Mouse (Mus musculus) midbrain, embryonic 12.5 days (tissue): ENCODE results near the gene Smim13. TPM values are rescaled to one million over a fixed set of nuclear protein-coding genes. Genes with fewer than 3 reads are reported as not detected.
"Not testable (repeated sequence)": the region's sequence is repeated elsewhere in the genome, so short reads cannot be mapped to it uniquely, and the experiment has no call there.

Experiments
- ATAC-seq: fragments of 200-750 bp; cut with Nextera tagmentation; 2 replicates; pipeline ENCODE4 v1.8.0; 2017; ENCODE audit warnings: low read depth, moderate TSS enrichment, moderate library complexity; ENCODE audit not compliant: low FRiP score
- H3K27ac ChIP-seq: fragments of 300-500 bp; sonication (generic); replicated peaks from 2 replicates; pipeline ENCODE4 v1.5.1; 2016; ENCODE audit warnings: mild to moderate bottlenecking
- H3K27me3 ChIP-seq: fragments of 300-500 bp; sonication (generic); 2 replicates; pipeline ENCODE4 v1.6.1; 2016; ENCODE audit warnings: mild to moderate bottlenecking
- H3K36me3 ChIP-seq: fragments of 300-500 bp; sonication (generic); 2 replicates; pipeline ENCODE4 v1.6.1; 2016
- H3K4me1 ChIP-seq: fragments of 300-500 bp; sonication (generic); 2 replicates; pipeline ENCODE4 v1.6.1; 2016
- H3K4me2 ChIP-seq: fragments of 300-500 bp; sonication (generic); replicated peaks from 2 replicates; pipeline ENCODE4 v1.6.1; 2016; ENCODE audit warnings: mild to moderate bottlenecking, moderate library complexity
- H3K4me3 ChIP-seq: fragments of 300-500 bp; sonication (generic); 2 replicates; pipeline ENCODE4 v1.5.1; 2016; ENCODE audit warnings: mild to moderate bottlenecking
- H3K9ac ChIP-seq: fragments of 300-500 bp; sonication (generic); replicated peaks from 2 replicates; pipeline ENCODE4 v1.6.1; 2016; ENCODE audit warnings: mild to moderate bottlenecking, moderate library complexity
- H3K9me3 ChIP-seq: fragments of 300-500 bp; sonication (generic); 2 replicates; pipeline ENCODE4 v1.6.1; 2016; ENCODE audit warnings: mild to moderate bottlenecking
- WGBS: fragments of 180-500 bp; shearing (Covaris S2); methylation state at CpG from one replicate; pipeline ENCODE4 v1.1.7; 2016; 5-methylcytosine and 5-hydroxymethylcytosine counted together
- polyA plus RNA-seq: library from polyadenylated mRNA; unstranded; fragments of >200 nt; fragmentation: Nextera tagmentation; extraction: Ambion mirVana; gene quantifications from 2 replicates; pipeline ENCODE4 v1.2.1, GENCODE M21; 2016

The Smim13 gene
- polyA plus RNA-seq, 1 experiment from 2014 or later = 16.5 TPM

DNA sequence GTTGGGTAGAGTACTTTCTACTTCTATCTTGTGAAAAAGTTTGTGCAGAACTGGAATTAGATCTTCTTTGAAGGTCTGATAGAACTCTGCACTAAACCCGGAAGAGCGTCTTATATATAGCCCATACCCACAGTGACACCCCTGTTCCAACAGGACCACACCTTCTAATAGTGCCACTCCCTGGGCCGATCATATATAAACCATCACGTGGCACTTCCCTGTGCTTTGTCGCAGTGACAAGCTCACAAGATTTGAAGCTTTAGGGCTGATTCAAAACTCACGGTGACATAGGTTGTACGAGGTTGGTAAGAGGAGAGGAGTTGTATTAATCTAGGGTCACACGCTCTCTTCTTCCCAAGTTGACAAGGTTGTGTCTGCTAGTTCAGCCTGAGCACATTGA lies 12.0 kb downstream of the Smim13 start:
- not testable (repeated sequence) for H3K4me1 ChIP-seq, H3K9me3 ChIP-seq, H3K4me3 ChIP-seq, H3K27me3 ChIP-seq, ATAC-seq, H3K9ac ChIP-seq, H3K27ac ChIP-seq, H3K4me2 ChIP-seq, H3K36me3 ChIP-seq
- WGBS = 97% methylated on average over 8 of the region's 8 CpGs

DNA sequence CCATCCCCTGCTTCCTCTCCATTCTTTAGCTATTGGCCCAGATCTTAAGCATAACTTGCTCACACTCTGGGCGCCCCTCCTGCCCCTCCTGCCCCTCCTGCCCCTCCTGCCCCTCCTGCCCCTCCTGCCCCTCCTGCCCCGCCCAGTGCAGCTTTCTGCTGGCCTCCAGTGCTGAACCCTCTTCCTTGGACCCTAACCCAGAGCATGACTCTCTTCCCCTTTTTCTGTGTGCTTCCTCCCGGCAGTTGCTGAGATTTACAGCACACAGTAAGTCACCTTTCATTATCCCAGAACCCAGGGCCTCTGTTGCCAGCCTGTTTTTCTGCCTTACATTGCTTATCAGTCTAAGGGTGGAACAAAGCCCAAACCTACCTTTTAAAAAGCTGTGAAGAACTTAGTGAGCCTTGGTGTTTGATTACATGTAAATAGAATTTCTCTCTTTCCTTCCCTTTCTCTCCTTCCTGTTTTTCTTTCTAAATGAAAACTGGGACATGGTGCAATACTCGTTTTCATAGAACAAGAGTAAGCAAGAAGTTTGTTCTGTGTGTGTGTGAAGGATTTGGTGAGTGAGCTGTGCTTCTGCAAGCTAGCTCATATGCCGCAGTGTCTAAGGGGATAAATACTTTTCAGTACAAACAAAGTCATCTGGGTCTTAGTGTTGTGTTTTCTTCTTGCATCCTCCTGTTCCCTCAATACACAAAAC lies 13.8 kb downstream of the Smim13 start:
- no peaks in the 10 kb centered on the region for H3K9me3 ChIP-seq
- H3K36me3 ChIP-seq = no peaks in the 10 kb centered on the region

DNA sequence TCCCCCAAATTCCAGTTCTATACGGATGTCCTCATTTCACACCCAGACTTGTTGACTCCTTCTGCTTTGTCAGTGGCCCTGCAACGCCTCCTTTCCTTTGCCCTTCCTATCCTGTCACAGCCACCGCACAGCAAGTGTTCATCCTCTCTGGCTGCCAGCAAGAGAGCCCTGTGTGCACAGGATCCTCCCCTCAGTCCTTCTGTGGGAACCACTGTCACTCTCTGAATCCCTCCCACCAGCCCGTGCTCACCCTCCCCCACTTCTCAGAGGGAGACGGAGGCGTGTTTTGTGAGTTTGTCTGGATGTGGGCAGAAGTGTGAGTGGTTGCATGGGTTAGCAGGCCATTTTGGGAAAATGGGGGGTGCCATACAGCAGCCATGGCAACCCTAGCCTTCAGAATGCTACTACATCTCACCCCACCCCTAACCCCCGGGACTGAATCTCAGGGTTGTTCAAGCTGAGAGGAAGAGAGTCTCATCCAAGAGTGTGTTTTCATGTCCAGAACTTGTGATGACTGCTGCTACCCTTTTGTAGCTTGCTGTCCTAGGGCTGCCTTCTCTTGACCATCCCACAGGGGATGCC lies 18.3 kb downstream of the Smim13 start:
- Histone ChIP-seq H3K4me1 (0 out of 2 replicates have a peak, but pooled peaks cover 5% of the 10 kb centered on the region), H3K4me2 (no peak overlapping the region), H3K4me3 (no peak overlapping the region), H3K9me3 (no peaks in the 10 kb centered on the region), H3K36me3 (no peaks in the 10 kb centered on the region), H3K9ac (no peak overlapping the region), H3K27ac (no peak overlapping the region), H3K27me3 (no peaks in the 10 kb centered on the region)
- no peak for ATAC-seq
- 36% methylated on average over 7 of the region's 7 CpGs for WGBS

More for the DNA sequence above, 13.8 kb downstream of the Smim13 start:
- no peak overlapping the region for H3K9ac ChIP-seq
- WGBS = 91% methylated on average over 5 of the region's 5 CpGs
- H3K27ac ChIP-seq = no peak overlapping the region
- 0 out of 2 replicates have a peak, but pooled peaks cover 5% of the 10 kb centered on the region for H3K4me1 ChIP-seq
- ATAC-seq = no peak
- H3K4me2 ChIP-seq = no peak overlapping the region
- no peak overlapping the region for H3K4me3 ChIP-seq
- no peaks in the 10 kb centered on the region for H3K27me3 ChIP-seq

DNA sequence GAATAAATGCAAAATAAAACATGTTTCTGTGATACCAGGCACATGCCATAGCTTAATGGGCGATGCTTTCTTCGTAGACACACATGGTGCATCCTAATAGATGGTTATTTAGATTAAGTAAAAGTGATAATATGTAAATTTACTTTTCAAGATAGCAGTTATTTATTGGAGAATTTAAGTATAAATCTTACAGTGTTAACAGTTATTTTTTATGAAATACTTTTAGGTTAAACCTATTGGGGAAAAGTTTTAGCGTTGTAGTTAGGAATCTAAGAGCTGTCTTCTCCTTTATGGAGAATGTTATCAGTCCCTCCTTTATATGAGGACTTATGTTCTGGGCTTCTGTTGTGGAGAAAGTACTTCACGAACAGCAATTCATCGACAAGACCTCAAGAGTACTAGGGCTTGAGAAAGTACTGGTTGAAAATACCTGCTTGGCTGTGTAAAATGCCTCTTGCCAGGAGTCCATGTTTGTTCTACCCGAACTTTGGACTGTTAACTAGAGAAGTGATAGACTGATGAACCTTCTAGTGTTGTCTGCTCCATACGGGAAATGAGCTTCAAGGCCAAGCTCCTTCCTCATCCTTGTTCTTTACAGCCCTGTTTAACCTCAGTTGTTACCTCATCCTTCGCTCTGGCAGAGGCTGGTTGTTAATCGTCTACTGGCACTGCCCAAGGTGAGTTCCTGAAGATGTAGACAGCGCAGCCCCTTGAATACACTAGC lies 24.4 kb downstream of the Smim13 start, which contains the start of gene Gm17364:
Gene Gm17364 (minus strand): TSS at position 51 of the 724 bp plus-strand sequence.
- Histone ChIP-seq H3K9me3 (no peaks in the 10 kb centered on the region), H3K4me2 (no peak within 1 kb of the TSS), H3K4me1 (no peaks in the 10 kb centered on the region), H3K9ac (no peak within 1 kb of the TSS), H3K4me3 (no peak within 1 kb of the TSS), H3K27me3 (no peaks in the 10 kb centered on the region), H3K27ac (no peak within 1 kb of the TSS), H3K36me3 (no peaks in the 10 kb centered on the region)
- 93% methylated on average over 10 of the region's 10 CpGs for WGBS
- no peak for ATAC-seq

DNA sequence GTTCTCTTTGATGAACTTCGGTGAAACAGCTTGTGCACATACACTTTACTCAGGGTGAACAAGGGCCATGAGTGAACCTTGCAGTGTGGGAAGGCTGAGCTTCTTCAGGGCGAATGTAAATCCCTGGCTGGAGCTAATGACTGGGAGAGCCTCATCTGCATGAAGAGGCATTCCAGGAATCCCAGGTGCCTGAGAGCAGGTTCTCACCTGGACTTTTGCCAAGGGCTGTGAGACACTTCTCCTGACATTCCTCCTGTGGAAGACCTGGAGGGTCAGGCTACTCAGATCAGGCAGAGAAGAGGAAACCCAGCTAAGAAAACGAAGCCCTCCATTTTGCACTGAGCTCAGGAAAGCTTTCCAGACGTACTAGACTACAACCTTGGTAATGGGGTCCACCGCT lies 31.1 kb downstream of the Smim13 start:
- ATAC-seq = no peak
- Histone ChIP-seq H3K36me3 (no peaks in the 10 kb centered on the region), H3K9ac (no peak overlapping the region), H3K9me3 (no peaks in the 10 kb centered on the region), H3K4me3 (no peak overlapping the region), H3K27me3 (no peaks in the 10 kb centered on the region), H3K27ac (no peak overlapping the region), H3K4me1 (no peaks in the 10 kb centered on the region), H3K4me2 (no peak overlapping the region)
- 78% methylated on average over 5 of the region's 5 CpGs for WGBS

DNA sequence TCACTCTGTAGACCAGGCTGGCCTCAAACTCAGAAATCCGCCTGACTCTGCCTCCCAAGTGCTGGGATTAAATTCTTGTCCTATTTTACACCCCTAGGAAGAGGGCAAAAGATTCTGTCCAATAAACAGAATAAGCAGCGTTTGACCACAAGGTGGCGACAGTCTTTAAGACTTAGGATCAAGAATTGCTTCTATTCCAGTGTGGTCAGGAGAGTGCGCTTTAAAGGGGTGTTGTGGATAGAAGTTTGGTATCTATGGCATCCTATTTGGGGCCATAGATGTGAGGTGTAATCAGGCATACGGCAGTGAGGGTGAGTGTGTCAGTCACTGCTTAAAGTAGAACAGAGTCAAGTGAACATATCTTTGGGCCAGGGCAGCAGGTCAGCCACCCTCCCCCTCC lies 33.6 kb downstream of the Smim13 start:
- Histone ChIP-seq H3K9ac (no peak overlapping the region), H3K27ac (no peak overlapping the region), H3K36me3 (no peaks in the 10 kb centered on the region), H3K4me2 (no peak overlapping the region), H3K9me3 (no peaks in the 10 kb centered on the region), H3K4me3 (no peak overlapping the region), H3K4me1 (no peaks in the 10 kb centered on the region), H3K27me3 (no peaks in the 10 kb centered on the region)
- 0 out of 2 replicates have a peak, but pooled peaks have one; percentile 23 for ATAC-seq
- 33% methylated on average over 5 of the region's 5 CpGs for WGBS

DNA sequence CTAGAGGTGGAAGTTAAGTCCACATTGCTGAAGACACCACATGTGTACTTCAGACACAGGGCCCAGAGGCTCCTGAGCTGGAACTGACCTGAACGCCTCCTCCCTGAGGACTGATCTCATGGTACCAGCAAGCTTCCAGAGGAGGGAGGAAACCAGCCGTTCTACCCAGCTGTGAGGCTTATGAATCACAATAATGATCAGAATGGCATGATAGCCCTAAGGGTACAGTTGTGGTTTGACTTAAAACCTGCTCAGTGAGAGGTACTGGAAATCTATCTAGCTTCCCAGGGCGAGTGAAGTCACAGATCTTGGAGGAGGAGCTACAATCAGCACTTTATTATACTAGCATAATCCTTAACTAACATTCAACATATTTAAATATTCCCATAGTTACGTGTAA lies 35.8 kb downstream of the Smim13 start:
- H3K9ac ChIP-seq = no peak overlapping the region
- no peak overlapping the region for H3K4me2 ChIP-seq
- no peak overlapping the region for H3K27ac ChIP-seq
- no peaks in the 10 kb centered on the region for H3K4me1 ChIP-seq
- H3K36me3 ChIP-seq = no peaks in the 10 kb centered on the region
- H3K9me3 ChIP-seq = no peaks in the 10 kb centered on the region
- H3K27me3 ChIP-seq = no peaks in the 10 kb centered on the region
- H3K4me3 ChIP-seq = no peak overlapping the region
- ATAC-seq = no peak
- WGBS = 87% methylated on average over 4 of the region's 4 CpGs

DNA sequence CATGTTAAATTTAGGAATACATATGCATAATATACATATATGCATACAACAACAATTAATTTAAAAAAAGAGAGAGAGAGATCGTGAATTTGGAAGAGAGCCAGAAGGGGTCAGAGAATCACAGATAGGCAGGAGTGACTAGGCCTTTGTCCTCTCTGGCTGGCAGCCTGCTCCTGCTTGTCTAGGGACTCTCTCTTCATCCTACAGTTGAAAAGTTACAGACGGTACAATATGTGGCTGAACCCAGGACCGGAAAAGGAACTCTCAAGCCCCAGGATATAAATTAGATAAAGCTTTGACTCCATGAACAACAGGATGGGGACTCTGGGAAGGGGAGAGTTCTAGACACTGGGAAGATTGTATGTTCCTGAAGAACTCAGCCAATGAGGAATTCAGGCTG lies 36.6 kb downstream of the Smim13 start:
- Histone ChIP-seq H3K4me3 (no peak overlapping the region), H3K27ac (no peak overlapping the region), H3K9ac (no peak overlapping the region), H3K4me2 (no peak overlapping the region), H3K9me3 (no peaks in the 10 kb centered on the region), H3K27me3 (no peaks in the 10 kb centered on the region), H3K4me1 (no peaks in the 10 kb centered on the region), H3K36me3 (no peaks in the 10 kb centered on the region)
- WGBS = 86% methylated on average over 3 of the region's 3 CpGs
- ATAC-seq = no peak

DNA sequence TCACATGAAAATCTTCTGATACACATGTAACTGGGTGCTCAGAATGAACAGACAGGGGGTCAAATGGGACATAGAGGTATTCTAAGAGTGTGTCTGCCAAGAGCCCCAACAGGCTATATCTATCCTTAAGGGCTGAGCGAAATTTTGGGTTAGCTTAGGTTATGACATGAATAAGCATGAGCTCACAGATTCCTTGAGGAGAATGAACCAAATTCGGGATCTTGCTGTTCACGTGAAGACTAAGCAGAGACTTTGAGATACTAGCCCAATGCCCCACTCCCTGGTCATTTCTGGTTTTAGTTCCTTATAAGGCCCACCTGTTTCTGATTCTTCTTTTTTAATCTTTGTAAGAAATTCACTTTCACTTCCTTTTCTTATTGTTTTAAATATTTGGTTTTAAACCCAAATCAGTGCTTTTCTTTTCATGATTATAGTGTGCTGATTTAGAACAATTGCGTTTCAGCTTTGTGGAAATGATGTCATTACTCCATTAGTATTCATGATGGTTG lies 41.9 kb downstream of the Smim13 start:
- H3K4me2 ChIP-seq = no peak overlapping the region
- H3K4me3 ChIP-seq = no peak overlapping the region
- no peaks in the 10 kb centered on the region for H3K4me1 ChIP-seq
- ATAC-seq = no peak
- WGBS = 90% methylated on average over 4 of the region's 4 CpGs
- no peak overlapping the region for H3K27ac ChIP-seq
- H3K9me3 ChIP-seq = no peaks in the 10 kb centered on the region
- no peak overlapping the region for H3K9ac ChIP-seq
- no peaks in the 10 kb centered on the region for H3K36me3 ChIP-seq
- no peaks in the 10 kb centered on the region for H3K27me3 ChIP-seq

DNA sequence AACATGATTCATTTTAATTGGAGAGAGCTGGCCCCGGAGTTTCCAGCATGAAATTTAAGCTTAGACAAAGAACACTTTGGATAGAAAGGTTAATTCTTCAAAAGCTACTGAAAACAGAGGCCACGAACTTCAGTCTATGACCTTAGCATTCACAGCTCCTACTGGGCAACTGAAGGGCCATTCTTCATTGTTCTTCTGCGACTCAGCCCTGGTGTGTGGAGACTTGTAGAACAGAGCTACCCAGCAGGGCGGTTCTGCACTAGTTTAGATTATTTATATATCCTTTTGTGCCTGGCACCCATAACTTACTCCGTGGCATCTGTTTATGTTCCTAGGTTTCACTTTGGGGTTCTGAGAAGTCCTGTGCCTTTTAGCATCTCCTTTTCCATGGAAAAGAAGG lies 44.0 kb downstream of the Smim13 start:
- no peaks in the 10 kb centered on the region for H3K9me3 ChIP-seq
- H3K9ac ChIP-seq = no peak overlapping the region
- no peak for ATAC-seq
- no peak overlapping the region for H3K27ac ChIP-seq
- H3K36me3 ChIP-seq = no peaks in the 10 kb centered on the region
- H3K4me3 ChIP-seq = no peak overlapping the region
- H3K4me1 ChIP-seq = no peaks in the 10 kb centered on the region
- WGBS = 51% methylated on average over 5 of the region's 5 CpGs
- H3K4me2 ChIP-seq = no peak overlapping the region
- H3K27me3 ChIP-seq = no peaks in the 10 kb centered on the region

DNA sequence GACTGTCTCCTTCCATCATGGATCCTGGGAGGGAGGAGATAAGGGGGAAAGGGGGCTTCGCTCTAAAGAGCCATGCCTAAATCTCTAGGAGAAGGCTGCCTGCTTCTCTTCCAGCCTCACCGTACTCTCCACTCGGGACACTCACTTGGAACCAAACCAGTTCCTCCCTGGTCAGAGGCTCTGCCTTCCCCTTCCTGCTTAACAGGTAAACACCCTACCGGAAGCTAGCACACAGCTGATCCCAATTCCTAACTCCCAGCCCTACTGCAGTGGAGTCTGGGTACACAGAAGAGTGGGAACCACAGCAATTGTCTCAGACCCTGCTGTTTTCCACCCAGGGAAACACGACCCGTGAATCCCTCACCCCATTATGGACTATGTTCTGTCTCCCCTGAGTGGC lies 46.2 kb downstream of the Smim13 start:
- ATAC-seq = no peak
- Histone ChIP-seq H3K4me1 (no peaks in the 10 kb centered on the region), H3K4me3 (no peak overlapping the region), H3K9me3 (no peaks in the 10 kb centered on the region), H3K9ac (no peak overlapping the region), H3K4me2 (no peak overlapping the region), H3K36me3 (no peaks in the 10 kb centered on the region), H3K27ac (no peak overlapping the region), H3K27me3 (peaks cover 4% of the 10 kb centered on the region; the same call in 1 of the 2 replicates)
- 84% methylated on average over 6 of the region's 6 CpGs for WGBS

DNA sequence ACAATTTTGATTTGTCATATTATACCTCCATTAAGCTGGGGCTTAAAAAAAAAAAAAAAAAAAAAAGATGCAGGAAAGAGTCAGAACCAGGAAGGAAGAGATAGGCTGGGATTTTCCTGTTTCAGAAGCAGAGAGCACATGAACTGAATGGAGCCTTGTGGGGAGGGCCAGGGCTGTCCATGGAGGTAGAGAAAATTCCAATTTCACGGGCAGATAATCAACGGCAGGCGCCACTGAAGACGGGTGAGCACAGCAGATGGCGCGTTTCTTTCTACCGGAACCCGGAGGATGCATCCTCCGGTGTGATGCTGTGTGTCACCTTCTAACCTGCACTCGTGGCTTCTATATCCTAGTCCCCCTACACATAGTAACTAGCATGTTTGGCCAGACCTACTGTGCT lies 46.8 kb downstream of the Smim13 start:
- H3K27ac ChIP-seq = no peak overlapping the region
- no peak overlapping the region for H3K4me3 ChIP-seq
- no peaks in the 10 kb centered on the region for H3K4me1 ChIP-seq
- 70% methylated on average over 10 of the region's 10 CpGs for WGBS
- no peaks in the 10 kb centered on the region for H3K9me3 ChIP-seq
- no peak overlapping the region for H3K4me2 ChIP-seq
- peak; percentile 38; the same call in 1 of the 2 replicates for ATAC-seq
- H3K36me3 ChIP-seq = no peaks in the 10 kb centered on the region
- H3K9ac ChIP-seq = no peak overlapping the region
- H3K27me3 ChIP-seq = peaks cover 4% of the 10 kb centered on the region; the same call in 1 of the 2 replicates
